Mouse (Mus musculus): ENCODE measurements around the gene Mogs. TPM values are rescaled to one million over a fixed set of nuclear protein-coding genes. Genes with fewer than 3 reads are reported as not detected.
A peak's percentile ranks its signal among the peaks of the same experiment; 100 is the strongest.

Mogs gene
- total RNA-seq, 2 experiments from 2014 or later = 4.7 to 6.6 TPM

DNA sequence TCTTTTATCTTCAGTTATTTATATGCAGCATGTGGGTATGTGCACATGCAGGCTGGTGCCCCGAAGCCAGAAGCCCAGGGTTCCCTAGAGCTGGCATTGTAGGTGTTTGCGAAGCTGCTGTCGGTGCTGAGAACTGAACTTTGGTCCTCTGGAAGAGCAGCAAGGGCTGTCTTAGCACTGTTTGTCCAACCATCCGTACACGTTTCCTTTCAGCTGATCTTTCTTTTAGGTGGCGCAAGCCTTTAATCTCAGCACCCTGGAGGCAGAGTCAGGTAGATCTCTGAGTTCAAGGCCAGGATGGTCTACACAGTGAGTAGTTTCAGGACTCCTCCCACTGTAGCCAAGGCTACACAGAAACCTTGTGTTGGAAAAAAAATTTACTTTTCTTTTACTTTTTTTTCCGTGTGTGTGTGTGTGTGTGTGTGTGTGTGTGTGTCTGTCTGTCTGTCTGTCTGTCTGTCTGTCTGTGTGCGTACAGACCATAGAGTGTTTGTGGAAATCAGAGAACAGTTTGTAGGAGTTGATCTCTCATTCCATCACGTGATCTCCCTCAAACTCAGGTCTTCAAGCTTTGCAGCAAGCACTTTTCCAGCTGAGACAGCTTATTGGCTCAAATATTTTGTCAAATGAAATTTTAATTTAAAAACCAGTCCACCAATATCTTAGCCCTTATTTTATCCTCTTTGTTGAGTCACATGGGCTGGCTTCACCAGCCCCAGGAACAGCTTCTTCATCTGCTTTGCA is 17.1 kb downstream of the Mogs start:
- H3K4me3 ChIP-seq = no peak overlapping the region
- peak overlapping the region; percentile 13; the same call in 1 of the 2 replicates for H3K27ac ChIP-seq
- no peak for TF ChIP-seq CTCF (IDR thresholded peaks at IDR 0.05)
- intact Hi-C loops (cut with DNase I) = no loop called here
- peak; percentile 4 for DNase-seq

DNA sequence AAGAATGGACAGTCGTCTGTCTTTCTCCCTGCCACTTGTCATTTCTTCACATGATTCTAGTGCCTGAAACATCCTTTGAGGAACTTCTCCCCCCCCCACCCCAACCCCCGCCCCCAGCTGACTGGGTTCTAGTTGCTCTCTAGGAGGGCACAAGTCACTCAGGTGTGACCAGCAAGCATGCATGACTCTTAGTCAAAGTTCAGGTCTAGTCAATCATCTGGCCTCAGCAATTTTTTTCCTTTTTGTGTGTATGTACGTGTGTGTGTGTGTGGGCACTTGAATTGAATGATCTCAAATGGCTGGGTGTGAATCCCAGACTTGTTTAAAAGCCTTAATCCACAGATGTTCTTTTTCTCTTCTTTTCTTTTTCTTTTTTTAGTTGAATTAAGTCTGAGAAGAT is 18.9 kb downstream of the Mogs start:
- Histone ChIP-seq H3K27ac (no peak overlapping the region), H3K4me3 (no peak overlapping the region)
- intact Hi-C loops (cut with DNase I) = no loop called here
- TF ChIP-seq CTCF (IDR thresholded peaks at IDR 0.05) = no peak
- DNase-seq = no peak

DNA sequence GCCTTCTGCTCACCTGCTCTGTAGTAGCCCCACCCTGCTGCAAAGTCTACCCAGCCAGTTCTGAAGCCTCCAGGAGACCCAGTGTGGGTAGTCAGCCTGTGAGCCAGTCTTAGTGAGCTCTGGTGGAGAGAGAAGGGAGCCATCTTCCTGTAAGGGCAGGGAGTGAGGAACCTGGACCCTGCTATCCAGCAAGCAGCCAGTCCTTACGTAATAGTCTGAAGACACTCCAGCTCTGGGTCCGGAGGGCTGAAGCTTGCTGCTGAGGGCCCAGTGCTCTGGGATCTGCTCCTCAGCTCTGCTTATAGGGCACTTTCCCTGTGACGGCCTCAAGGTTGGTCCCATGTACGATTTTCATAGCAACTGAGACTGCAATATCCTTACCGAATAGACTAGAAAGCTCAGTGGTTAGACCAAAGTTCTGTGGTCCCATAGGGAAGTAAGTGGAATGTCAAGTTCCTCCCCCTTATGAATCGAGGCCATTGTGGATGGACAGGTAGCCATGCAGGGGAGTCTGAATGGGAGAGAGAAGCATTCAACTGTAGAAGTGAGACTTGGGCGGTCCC is 19.7 kb downstream of the Mogs start, which contains the start of gene Rtkn:
Gene Rtkn, plus strand, starts transcription at position 513 of the 563 bp plus-strand sequence.
- intact Hi-C loops (cut with DNase I) = no loop called here
- H3K27ac ChIP-seq = peak within 1 kb of the TSS; percentile 99
- no peak for TF ChIP-seq CTCF (IDR thresholded peaks at IDR 0.05)
- peak within 1 kb of the TSS; percentile 92 for H3K4me3 ChIP-seq
- DNase-seq = no peak

DNA sequence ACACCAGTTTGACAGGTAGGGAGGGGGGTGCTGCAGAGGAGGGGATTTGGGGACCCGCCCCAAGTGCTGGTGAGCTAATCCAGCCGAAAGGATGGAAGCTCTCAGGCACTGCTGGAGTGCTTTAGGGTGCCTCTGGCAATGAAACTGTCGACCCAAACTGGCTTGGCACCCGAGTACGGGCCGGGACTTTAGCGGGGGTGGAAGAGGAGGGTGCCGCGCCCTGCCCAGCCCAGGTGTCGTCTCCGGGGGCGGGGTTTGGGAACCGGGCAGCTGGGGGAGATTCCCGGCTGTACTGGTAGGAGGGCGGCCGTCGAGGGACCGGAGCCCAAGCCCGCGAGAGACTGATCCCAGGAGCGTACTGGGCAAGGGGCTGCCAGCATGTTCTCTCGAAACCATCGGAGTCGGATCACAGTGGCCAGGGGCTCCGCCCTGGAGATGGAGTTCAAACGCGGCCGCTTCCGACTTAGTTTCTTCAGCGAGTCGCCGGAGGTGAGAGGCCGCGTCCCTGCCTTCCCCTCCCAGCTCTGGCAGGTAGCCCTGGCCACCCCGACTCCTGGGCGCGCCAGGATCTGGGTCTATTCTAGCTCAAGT is 20.4 kb downstream of the Mogs start:
- TF ChIP-seq CTCF (IDR thresholded peaks at IDR 0.05) = no peak
- DNase-seq = peak; percentile 81
- intact Hi-C loops (cut with DNase I) = no loop called here
- Histone ChIP-seq H3K27ac (peak overlapping the region; percentile 99), H3K4me3 (peak overlapping the region; percentile 92)

DNA sequence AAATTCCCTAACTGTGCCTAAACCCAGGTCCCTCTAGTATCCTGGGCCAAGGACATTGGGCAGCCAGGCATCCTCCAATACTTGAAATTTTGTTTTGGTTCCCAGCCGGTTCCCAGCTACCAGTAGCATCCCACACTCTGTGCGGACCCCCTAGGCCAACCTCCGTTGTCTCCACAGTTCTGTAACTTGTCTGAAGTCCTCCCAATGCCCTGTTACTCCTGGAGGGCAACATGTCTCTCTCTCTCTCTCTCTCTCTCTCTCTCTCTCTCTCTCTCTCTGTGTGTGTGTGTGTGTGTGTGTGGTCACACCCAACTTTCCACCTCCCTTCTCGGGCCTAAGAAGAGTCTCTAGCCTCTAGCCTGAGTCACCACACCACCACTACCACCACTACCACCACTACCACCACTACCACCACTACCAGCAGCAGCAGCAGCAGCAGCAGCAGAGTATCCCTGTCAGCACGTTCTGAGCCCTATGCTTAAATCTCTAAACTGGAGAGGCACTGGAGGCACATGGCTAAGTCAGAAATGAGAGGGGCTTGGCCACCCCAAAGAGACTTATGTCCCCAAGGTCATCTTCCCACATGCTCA is 21.1 kb downstream of the Mogs start:
- intact Hi-C loops (cut with DNase I) = no loop called here
- no peak for TF ChIP-seq CTCF (IDR thresholded peaks at IDR 0.05)

DNA sequence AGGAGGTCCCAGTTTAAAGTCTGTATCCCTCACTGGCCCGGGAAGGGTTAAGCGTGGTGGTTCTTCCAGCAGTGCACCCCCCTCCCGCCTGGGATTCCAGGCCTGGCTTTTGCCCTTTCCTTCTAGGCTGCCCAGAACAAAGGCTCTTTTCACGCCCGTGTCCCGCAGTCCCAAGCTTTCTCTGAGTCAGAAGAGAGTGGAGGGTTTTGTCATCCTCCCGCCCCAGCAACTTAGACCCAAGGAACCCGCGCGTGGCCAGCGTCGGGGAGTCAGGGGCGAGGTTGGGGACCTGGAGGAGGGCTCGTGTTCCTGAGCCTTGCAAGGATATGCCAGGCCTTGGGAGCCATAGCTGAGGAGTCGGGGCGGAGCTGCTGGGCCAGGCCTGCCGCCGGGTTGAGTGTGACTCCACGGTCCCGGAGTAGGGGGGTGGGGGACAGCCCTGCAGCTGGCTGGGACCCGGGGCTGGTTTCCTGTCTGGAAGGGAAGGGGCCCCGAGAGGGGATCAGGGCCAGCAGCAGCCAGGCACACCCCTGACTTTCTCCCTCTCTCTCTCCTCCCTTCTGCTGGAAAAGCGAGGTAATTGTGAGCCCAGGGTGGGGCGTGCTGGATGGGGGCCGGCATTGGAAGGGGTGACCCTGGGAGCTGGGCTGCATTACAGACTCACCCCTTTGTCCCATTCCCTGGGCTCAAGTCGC is 21.7 kb downstream of the Mogs start:
- intact Hi-C loops (cut with DNase I) = no loop called here
- peak overlapping the region; percentile 99 for H3K27ac ChIP-seq
- no peak for TF ChIP-seq CTCF (IDR thresholded peaks at IDR 0.05)
- peak overlapping the region; percentile 92 for H3K4me3 ChIP-seq
- peak; percentile 87 for DNase-seq

More for the DNA sequence above, 21.1 kb downstream of the Mogs start:
- DNase-seq = no peak
- H3K27ac ChIP-seq = peak overlapping the region; percentile 99
- peak overlapping the region; percentile 92 for H3K4me3 ChIP-seq

DNA sequence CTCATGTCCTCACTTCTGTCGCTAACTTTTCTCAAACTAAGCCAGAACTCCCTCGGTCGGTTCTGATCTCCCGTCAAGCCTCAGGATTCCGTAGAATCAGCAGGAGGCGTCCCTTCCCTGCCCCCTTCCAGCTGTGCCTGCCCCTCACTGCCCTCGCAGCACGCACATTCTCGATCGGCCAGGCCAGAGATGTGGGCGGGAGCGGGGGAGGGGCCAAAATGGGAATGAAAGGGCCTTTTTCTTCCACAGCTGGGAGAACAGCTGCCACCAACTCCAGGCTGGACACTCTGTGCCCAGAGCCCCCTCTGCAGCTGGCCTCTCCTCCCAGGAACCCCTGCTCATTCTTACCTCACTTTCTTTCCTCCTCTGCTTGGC is 22.3 kb downstream of the Mogs start:
- intact Hi-C loops (cut with DNase I) = no loop called here
- Histone ChIP-seq H3K4me3 (peak overlapping the region; percentile 92), H3K27ac (peak overlapping the region; percentile 99)
- DNase-seq = peak; percentile 95
- TF ChIP-seq CTCF (IDR thresholded peaks at IDR 0.05) = no peak

DNA sequence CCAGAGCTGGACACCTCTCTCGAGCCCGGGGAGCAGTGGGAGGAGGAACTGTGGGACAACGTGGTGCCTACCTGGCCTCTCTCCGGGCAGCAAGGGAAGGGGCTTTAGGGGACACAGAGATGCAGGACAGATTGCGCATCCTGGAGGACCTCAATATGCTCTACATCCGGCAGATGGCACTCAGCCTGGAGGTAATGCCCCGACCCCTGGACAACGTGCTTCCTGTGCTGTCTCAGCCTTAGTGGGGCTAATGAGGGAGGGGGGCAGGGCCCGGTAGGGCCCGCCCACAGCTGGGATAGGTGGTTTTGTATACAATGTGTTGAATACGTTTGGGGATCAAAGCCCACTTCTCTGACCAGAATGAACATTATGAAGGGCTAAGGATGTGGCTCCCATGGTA is 22.8 kb downstream of the Mogs start:
- intact Hi-C loops (cut with DNase I) = no loop called here
- no peak for TF ChIP-seq CTCF (IDR thresholded peaks at IDR 0.05)
- Histone ChIP-seq H3K27ac (peak overlapping the region; percentile 99), H3K4me3 (peak overlapping the region; percentile 92)
- DNase-seq = peak; percentile 50

DNA sequence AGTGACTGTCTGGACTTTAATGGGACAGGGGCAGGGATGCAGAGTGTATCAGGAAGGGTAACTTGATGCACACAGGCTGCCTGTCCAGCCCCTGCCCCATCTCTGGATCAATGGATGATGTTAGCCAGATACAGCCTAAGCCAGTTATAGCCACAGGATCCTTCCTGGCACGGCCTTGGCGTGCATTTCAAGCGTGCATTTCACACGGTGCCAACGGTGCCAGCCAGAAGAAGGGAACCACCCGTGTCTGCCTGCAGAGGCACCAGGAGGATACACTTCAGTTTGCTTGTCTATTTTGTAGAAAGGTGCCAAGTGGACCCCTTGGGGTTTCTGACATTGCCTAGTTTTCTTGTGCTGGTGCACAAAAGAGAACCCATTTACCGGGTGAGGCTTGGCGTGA is 24.7 kb downstream of the Mogs start:
- Histone ChIP-seq H3K27ac (peak overlapping the region; percentile 99; the same call in 1 of the 2 replicates), H3K4me3 (peak overlapping the region; percentile 0; the same call in 1 of the 2 replicates)
- DNase-seq = no peak
- no peak for TF ChIP-seq CTCF (IDR thresholded peaks at IDR 0.05)
- intact Hi-C loops (cut with DNase I) = no loop called here

DNA sequence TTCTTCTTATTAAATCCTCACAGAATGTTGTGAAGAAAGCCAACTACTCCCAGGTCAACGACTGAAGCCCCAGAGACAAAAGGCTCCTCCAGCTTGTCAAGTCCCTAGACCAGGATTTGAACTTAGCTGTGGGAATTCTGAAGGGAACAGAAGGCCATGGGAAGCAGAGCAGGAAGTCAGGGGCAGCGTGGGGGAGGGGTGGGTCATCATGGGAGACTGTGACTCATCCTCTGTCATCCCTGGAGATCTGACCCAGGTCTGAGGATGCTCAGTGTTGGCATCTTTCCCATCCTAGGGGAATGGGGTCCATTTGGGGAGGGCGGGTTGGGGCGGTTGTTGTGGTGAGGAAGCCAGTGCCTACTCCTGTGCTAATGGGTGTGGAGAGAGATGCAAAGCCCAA is 26.3 kb downstream of the Mogs start:
- intact Hi-C loops (cut with DNase I) = no loop called here
- no peak for DNase-seq
- peak overlapping the region; percentile 68 for H3K4me3 ChIP-seq
- TF ChIP-seq CTCF (IDR thresholded peaks at IDR 0.05) = no peak
- peak overlapping the region; percentile 71 for H3K27ac ChIP-seq

DNA sequence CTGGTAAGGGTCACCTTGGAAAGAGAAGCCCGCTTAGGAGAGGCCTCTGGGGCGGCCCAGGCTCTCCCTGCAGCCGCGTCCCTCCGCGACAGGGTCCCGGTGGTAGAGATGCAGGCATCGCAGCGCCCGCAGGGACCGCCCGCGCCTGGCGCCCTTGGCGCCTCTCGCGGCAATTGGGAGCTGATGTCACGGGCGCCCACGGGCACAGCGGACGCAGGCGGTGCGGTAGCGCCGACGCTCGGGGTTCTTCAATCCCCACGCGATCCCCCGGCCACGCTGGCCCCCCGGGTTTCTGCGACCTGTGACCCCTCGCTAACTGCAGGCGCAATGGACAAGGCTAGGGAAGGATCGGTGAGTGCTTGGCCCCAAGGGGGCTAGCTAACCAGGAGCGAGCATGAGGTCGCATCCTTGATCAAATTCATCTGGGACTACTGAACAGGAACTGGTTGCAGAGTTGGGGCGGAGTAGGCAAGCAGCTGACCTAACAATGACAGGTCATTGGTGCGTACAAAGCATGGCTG is 27.0 kb downstream of the Mogs start:
- peak overlapping the region; percentile 71 for H3K27ac ChIP-seq
- H3K4me3 ChIP-seq = peak overlapping the region; percentile 68
- no peak for TF ChIP-seq CTCF (IDR thresholded peaks at IDR 0.05)
- intact Hi-C loops (cut with DNase I) = no loop called here
- peak; percentile 50 for DNase-seq

DNA sequence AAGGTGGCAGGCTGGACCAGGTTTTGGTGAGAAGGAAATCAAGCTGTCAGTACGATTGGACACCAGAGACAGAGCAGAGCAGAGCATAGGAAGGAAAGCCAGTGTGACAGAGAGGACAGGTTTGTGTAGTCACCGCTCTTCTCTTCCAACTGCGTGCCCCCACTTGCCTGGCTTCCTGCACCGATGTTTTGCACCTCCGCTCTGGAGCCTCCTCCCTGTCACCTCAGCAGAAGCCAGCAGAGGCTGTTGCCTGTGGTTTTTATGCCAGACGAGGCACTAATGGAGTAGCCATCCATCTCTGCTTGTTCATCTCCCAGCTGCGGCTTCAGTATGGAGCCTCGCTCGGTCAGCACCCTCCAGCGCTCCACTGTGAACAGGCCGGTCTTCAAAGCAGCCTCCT is 27.6 kb downstream of the Mogs start:
- TF ChIP-seq CTCF (IDR thresholded peaks at IDR 0.05) = no peak
- no peak overlapping the region for H3K4me3 ChIP-seq
- H3K27ac ChIP-seq = 0 out of 2 replicates have a peak overlapping the region, but pooled peaks have one; percentile 1
- intact Hi-C loops (cut with DNase I) = no loop called here
- DNase-seq = no peak

Measured in gastrocnemius, adult 2 months (tissue).